16 mouse cellular contexts compared by ENCODE assay signal in genomic region chr6:111725969-111726368, GRCm38 (mm10).
"Had no signal": no experiment of that assay in that cellular context is flagged by ENCODE, and none has a peak within 500 bp of the region (broad histone marks: within the 10 kb centered on the region; RNA-seq: fewer than 3 reads in every experiment).

No protein-coding gene starts in this region.

- H3K4me3 ChIP-seq: layer of hippocampus, adult 2 months; limb, embryonic 13.5 days; midbrain, embryonic 10.5 days; myocyte; neural tube, embryonic 15.5 days had no signal

- H3K9me3 ChIP-seq: limb, embryonic 13.5 days; midbrain, embryonic 10.5 days; neural tube, embryonic 15.5 days had no signal

- H3K36me3 ChIP-seq: limb, embryonic 13.5 days; midbrain, embryonic 10.5 days; neural tube, embryonic 15.5 days had no signal

- H3K4me2 ChIP-seq: limb, embryonic 13.5 days; liver, embryonic 11.5 days; lung, embryonic 14.5 days; neural tube, embryonic 15.5 days had no signal

- H3K27me3 ChIP-seq: limb, embryonic 13.5 days; neural tube, embryonic 15.5 days had no signal

- H3K4me1 ChIP-seq: limb, embryonic 13.5 days; midbrain, embryonic 10.5 days; neural tube, embryonic 15.5 days had no signal

- H3K27ac ChIP-seq: layer of hippocampus, adult 2 months; limb, embryonic 13.5 days; midbrain, embryonic 10.5 days; neural tube, embryonic 15.5 days; stomach, postnatal 0 days had no signal

- DNase-seq: kidney, postnatal 10 days; kidney, postnatal 4 days; left cerebral cortex, postnatal 4 days; lung, embryonic 14.5 days; lung, postnatal 10 days; lung, postnatal 4 days; midbrain, embryonic 14.5 days; thymus, adult 18-20 months; thymus, postnatal 25 days had no signal

- H3K9ac ChIP-seq: limb, embryonic 13.5 days; lung, embryonic 14.5 days; neural tube, embryonic 15.5 days had no signal
